Mouse (Mus musculus): ENCODE data around the gene BC005624. TPM values are rescaled to one million over a fixed set of nuclear protein-coding genes. Genes with fewer than 3 reads are reported as not detected.

The BC005624 gene
- polyA plus RNA-seq, 1 experiment from 2014 or later = 28.2 TPM

DNA sequence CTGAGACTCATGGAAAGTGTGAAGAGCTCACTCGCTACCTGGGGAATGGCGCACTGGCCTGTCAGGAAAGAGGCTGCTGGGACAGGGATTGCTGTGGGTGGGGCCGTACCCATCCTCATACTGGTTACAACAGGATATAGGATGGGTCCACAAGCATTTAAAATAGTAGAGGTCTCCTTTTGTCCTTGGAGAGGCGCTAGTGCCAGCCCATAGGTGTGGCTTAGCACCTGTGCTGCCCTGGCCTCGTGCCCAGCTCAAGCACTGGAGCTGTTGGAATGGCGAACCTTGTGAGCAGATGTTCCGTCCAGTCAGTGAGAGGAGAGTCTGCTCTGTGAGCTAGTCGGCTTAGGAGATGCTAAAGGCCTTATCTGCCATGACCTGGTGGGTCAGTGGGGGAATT lies 37.0 kb upstream of the BC005624 start:
- Histone ChIP-seq H3K36me3 (ENCODE audit: control insufficient read depth, insufficient read depth) (peaks cover 41% of the 10 kb centered on the region; the same call in 1 of the 2 replicates), H3K4me3 (ENCODE audit: low read depth, low read length) (no peak overlapping the region), H3K27ac (ENCODE audit: low read depth, low read length) (no peak overlapping the region), H3K9ac (ENCODE audit: low read depth, low read length) (no peak overlapping the region), H3K4me1 (replicated peaks; ENCODE audit: control insufficient read depth, insufficient read depth, low read length) (no peaks in the 10 kb centered on the region), H3K4me2 (replicated peaks; ENCODE audit: low read depth) (no peak overlapping the region), H3K9me3 (ENCODE audit: control insufficient read depth) (no peaks in the 10 kb centered on the region), H3K27me3 (replicated peaks; ENCODE audit: control insufficient read depth, insufficient read depth, low read length) (no peaks in the 10 kb centered on the region)
- ATAC-seq = no peak
- TF ChIP-seq CTCF (IDR thresholded peaks at IDR 0.05; ENCODE audit: low read depth) = no peak
- 82% methylated on average over 8 of the region's 8 CpGs for WGBS

GRCm38 (mm10) chr2:31018519-31018918 lies 36.5 kb upstream of the BC005624 start:
- H3K4me2 ChIP-seq (replicated peaks; ENCODE audit: low read depth) = no peak overlapping the region
- H3K27me3 ChIP-seq (replicated peaks; ENCODE audit: control insufficient read depth, insufficient read depth, low read length) = no peaks in the 10 kb centered on the region
- WGBS = 87% methylated on average over 8 of the region's 8 CpGs
- no peaks in the 10 kb centered on the region for H3K9me3 ChIP-seq (ENCODE audit: control insufficient read depth)
- no peak for TF ChIP-seq CTCF (IDR thresholded peaks at IDR 0.05; ENCODE audit: low read depth)
- H3K9ac ChIP-seq (ENCODE audit: low read depth, low read length) = no peak overlapping the region
- no peak overlapping the region for H3K4me3 ChIP-seq (ENCODE audit: low read depth, low read length)
- no peaks in the 10 kb centered on the region for H3K4me1 ChIP-seq (replicated peaks; ENCODE audit: control insufficient read depth, insufficient read depth, low read length)
- H3K27ac ChIP-seq (ENCODE audit: low read depth, low read length) = no peak overlapping the region
- H3K36me3 ChIP-seq (ENCODE audit: control insufficient read depth, insufficient read depth) = peaks cover 41% of the 10 kb centered on the region; the same call in 1 of the 2 replicates
- ATAC-seq = no peak

- no peaks in the 10 kb centered on the region for H3K4me1 ChIP-seq (replicated peaks; ENCODE audit: control insufficient read depth, insufficient read depth, low read length)
- WGBS = 93% methylated on average over 18 of the region's 18 CpGs
- ATAC-seq = no peak
- TF ChIP-seq CTCF (IDR thresholded peaks at IDR 0.05; ENCODE audit: low read depth) = no peak
- H3K9ac ChIP-seq (ENCODE audit: low read depth, low read length) = no peak overlapping the region
- peaks cover 41% of the 10 kb centered on the region; the same call in 1 of the 2 replicates for H3K36me3 ChIP-seq (ENCODE audit: control insufficient read depth, insufficient read depth)
- no peaks in the 10 kb centered on the region for H3K27me3 ChIP-seq (replicated peaks; ENCODE audit: control insufficient read depth, insufficient read depth, low read length)
- no peaks in the 10 kb centered on the region for H3K9me3 ChIP-seq (ENCODE audit: control insufficient read depth)
- H3K4me3 ChIP-seq (ENCODE audit: low read depth, low read length) = no peak overlapping the region
- no peak overlapping the region for H3K27ac ChIP-seq (ENCODE audit: low read depth, low read length)
- no peak overlapping the region for H3K4me2 ChIP-seq (replicated peaks; ENCODE audit: low read depth)
Observed at GRCm38 (mm10) chr2:31017625-31018317, 35.8 kb upstream of the BC005624 start.

- ATAC-seq = no peak
- Histone ChIP-seq H3K9ac (ENCODE audit: low read depth, low read length) (no peak overlapping the region), H3K36me3 (ENCODE audit: control insufficient read depth, insufficient read depth) (peaks cover 41% of the 10 kb centered on the region; the same call in 1 of the 2 replicates), H3K27ac (ENCODE audit: low read depth, low read length) (no peak overlapping the region), H3K4me1 (replicated peaks; ENCODE audit: control insufficient read depth, insufficient read depth, low read length) (no peaks in the 10 kb centered on the region), H3K4me3 (ENCODE audit: low read depth, low read length) (no peak overlapping the region), H3K4me2 (replicated peaks; ENCODE audit: low read depth) (no peak overlapping the region), H3K27me3 (replicated peaks; ENCODE audit: control insufficient read depth, insufficient read depth, low read length) (no peaks in the 10 kb centered on the region), H3K9me3 (ENCODE audit: control insufficient read depth) (no peaks in the 10 kb centered on the region)
- 78% methylated on average over 14 of the region's 14 CpGs for WGBS
- no peak for TF ChIP-seq CTCF (IDR thresholded peaks at IDR 0.05; ENCODE audit: low read depth)
Observed at GRCm38 (mm10) chr2:31013371-31014120, 31.5 kb upstream of the BC005624 start.

GRCm38 (mm10) chr2:31007208-31007607 lies 25.2 kb upstream of the BC005624 start:
- Histone ChIP-seq H3K4me3 (ENCODE audit: low read depth, low read length) (no peak overlapping the region), H3K36me3 (ENCODE audit: control insufficient read depth, insufficient read depth) (peaks cover 44% of the 10 kb centered on the region; the same call in 1 of the 2 replicates), H3K4me2 (replicated peaks; ENCODE audit: low read depth) (no peak overlapping the region), H3K9ac (ENCODE audit: low read depth, low read length) (no peak overlapping the region), H3K4me1 (replicated peaks; ENCODE audit: control insufficient read depth, insufficient read depth, low read length) (no peaks in the 10 kb centered on the region), H3K27me3 (replicated peaks; ENCODE audit: control insufficient read depth, insufficient read depth, low read length) (no peaks in the 10 kb centered on the region), H3K27ac (ENCODE audit: low read depth, low read length) (no peak overlapping the region), H3K9me3 (ENCODE audit: control insufficient read depth) (no peaks in the 10 kb centered on the region)
- TF ChIP-seq CTCF (IDR thresholded peaks at IDR 0.05; ENCODE audit: low read depth) = no peak
- ATAC-seq = no peak
- 77% methylated on average over 5 of the region's 5 CpGs for WGBS

DNA sequence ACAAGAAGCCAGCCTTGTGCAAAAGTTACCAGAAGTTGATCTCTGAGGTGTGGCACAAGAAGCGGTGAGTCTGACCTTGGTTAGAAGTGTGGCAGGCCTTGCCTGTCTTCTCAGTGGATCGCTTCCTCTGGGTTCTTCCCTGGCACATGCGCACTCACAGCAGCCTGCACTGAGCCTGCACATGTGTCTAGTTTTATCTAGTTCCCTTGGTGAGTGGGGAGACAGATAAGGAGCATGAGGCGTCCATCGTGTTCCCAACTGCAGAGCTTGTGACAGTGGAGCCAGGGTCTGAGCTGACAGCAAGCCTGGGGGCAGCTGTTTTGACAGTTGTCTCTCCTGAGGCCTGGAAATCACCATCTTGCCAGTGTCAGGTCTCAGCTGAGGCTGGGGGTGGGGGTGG lies 24.4 kb upstream of the BC005624 start:
- Histone ChIP-seq H3K9me3 (ENCODE audit: control insufficient read depth) (no peaks in the 10 kb centered on the region), H3K4me3 (ENCODE audit: low read depth, low read length) (no peak overlapping the region), H3K4me2 (replicated peaks; ENCODE audit: low read depth) (no peak overlapping the region), H3K4me1 (replicated peaks; ENCODE audit: control insufficient read depth, insufficient read depth, low read length) (no peaks in the 10 kb centered on the region), H3K27ac (ENCODE audit: low read depth, low read length) (no peak overlapping the region), H3K9ac (ENCODE audit: low read depth, low read length) (no peak overlapping the region), H3K36me3 (ENCODE audit: control insufficient read depth, insufficient read depth) (peaks cover 46% of the 10 kb centered on the region; the same call in 1 of the 2 replicates), H3K27me3 (replicated peaks; ENCODE audit: control insufficient read depth, insufficient read depth, low read length) (no peaks in the 10 kb centered on the region)
- TF ChIP-seq CTCF (IDR thresholded peaks at IDR 0.05; ENCODE audit: low read depth) = no peak
- ATAC-seq = no peak
- WGBS = 83% methylated on average over 5 of the region's 5 CpGs

Measured in intestine, postnatal 0 days (tissue).